Mouse (Mus musculus) cortical plate, adult 2 months (tissue): ENCODE measurements at regions not wholly inside any gene's neighbourhood (a gene's known extent, or its start where the extent isn't known, plus 50 kb on each side); places are given as distances from the start of the nearest gene placed in this dataset.

Source experiments
- H3K27ac ChIP-seq: fragments of 200-500 bp; 2 replicates; pipeline ENCODE4 v1.5.1; 2012; ENCODE audit warnings: low read length, control low read depth, inconsistent platforms; ENCODE audit not compliant: insufficient read depth
- H3K4me1 ChIP-seq: fragments of 200-500 bp; 2 replicates; pipeline ENCODE4 v1.6.1; 2011; ENCODE audit warnings: low read length; ENCODE audit not compliant: control insufficient read depth, insufficient read depth
- H3K4me3 ChIP-seq: fragments of 200-500 bp; 2 replicates; pipeline ENCODE4 v1.5.1; 2011; ENCODE audit warnings: mild to moderate bottlenecking, low read length, control low read depth; ENCODE audit not compliant: insufficient read depth
- CTCF ChIP-seq: fragments of 200-500 bp; IDR thresholded peaks from 2 replicates; pipeline ENCODE4 v1.5.1; 2011; ENCODE audit warnings: mild to moderate bottlenecking, control low read depth, low read length; ENCODE audit not compliant: insufficient read depth; ENCODE audit errors: extremely low read depth
- POLR2A ChIP-seq: fragments of 200-500 bp; IDR thresholded peaks from 2 replicates; pipeline ENCODE4 v1.6.1; 2011; ENCODE audit warnings: mild to moderate bottlenecking, low read length, control low read depth; ENCODE audit not compliant: insufficient read depth; ENCODE audit errors: extremely low read depth

DNA sequence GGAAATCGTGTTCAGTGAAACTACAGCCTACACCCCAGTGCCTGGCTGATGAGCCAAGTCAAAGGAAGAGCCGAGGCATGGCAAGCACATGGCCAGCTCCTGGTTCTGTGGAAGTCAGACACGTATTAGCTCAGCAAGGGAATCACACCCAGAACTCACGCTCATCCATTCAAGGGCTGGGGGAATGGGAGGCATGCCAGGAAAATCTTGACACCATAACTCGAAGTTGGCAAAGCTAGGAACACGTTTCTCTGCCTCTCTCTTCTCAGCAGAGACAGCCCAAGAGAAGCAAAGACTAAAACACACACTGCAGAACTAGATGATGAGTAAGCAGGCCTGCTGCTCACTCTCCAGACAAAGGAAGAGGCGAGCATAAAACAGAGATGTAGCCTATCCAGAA, 53.5 kb upstream of the Ypel5 start:
- Histone ChIP-seq H3K4me3 (no peak overlapping the region), H3K4me1 (peaks cover 4% of the 10 kb centered on the region; the same call in 1 of the 2 replicates), H3K27ac (no peak overlapping the region)
- TF ChIP-seq CTCF (no peak), POLR2A (no peak)

DNA sequence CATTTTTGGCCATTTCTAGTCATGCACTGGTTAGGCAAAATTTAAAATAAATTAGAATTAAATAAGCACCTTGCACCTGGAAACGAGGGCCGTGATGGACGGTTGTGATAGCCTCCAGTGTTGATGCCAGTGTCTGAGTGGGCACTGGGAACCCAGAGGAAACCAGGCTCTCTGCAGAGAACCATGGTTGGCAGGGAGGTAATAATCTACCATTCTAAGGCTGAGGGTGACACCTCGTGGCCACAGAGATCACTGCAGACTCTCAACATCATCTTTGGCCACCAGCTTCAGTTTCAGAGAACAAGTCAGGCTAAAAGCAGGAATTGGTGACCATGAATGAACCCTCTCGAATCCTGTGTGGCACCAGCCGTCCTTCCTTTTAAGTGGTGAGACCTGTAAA, 54.5 kb upstream of the Ypel5 start:
- TF ChIP-seq CTCF (peak; percentile 99), POLR2A (no peak)
- H3K4me3 ChIP-seq, result no peak overlapping the region
- no peak overlapping the region for H3K27ac ChIP-seq
- no peaks in the 10 kb centered on the region for H3K4me1 ChIP-seq

DNA sequence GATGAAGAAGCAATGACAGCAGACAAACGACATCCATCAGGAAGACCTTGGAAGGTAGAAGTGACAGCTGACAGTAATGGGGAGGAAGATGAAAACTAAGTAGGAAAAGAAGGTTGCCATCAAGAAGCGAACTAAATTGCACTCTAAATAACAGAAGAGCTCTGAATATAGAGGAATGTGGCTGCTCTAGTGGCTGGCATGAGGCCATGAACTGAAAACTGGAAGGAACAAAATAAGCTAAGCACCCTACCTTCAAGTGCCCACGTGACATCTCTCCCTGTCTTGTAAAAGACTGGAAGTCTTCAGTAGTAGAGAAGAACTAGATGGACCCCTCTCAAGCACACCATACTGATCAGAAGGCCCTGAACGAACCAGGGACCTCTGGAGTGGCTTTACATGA, 68.0 kb upstream of the Ypel5 start:
- H3K4me3 ChIP-seq, result no peak overlapping the region
- no peak for TF ChIP-seq POLR2A
- no peak for TF ChIP-seq CTCF
- H3K27ac ChIP-seq, result no peak overlapping the region
- no peaks in the 10 kb centered on the region for H3K4me1 ChIP-seq

- no peak for TF ChIP-seq POLR2A
- Histone ChIP-seq H3K4me1 (no peaks in the 10 kb centered on the region), H3K4me3 (no peak overlapping the region), H3K27ac (no peak overlapping the region)
Observed at GRCm38 (mm10) chr17:72760937-72761336, 75.3 kb upstream of the Ypel5 start.

DNA sequence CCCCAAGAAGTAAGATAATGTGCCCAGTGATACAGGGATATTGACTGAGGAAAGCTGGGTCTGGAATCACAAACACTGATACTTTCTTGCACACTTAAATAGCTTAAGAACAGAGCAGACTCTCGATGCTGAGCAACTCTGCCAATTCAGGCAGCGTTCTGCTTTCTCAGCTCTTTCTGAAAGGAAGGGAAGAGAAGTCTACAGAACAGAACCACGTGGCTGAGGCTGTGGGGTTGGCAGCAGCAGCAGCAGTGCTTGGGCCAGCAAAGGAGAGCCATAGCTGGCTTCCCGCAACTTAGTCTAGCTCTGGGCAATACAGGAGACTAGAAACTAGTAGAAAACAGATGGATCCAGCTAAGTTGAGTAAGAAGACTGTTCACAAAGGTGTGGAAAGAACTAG, 89.8 kb upstream of the Ypel5 start:
- Histone ChIP-seq H3K27ac (no peak overlapping the region), H3K4me3 (no peak overlapping the region), H3K4me1 (no peaks in the 10 kb centered on the region)
- TF ChIP-seq CTCF, result no peak
- TF ChIP-seq POLR2A, result no peak

DNA sequence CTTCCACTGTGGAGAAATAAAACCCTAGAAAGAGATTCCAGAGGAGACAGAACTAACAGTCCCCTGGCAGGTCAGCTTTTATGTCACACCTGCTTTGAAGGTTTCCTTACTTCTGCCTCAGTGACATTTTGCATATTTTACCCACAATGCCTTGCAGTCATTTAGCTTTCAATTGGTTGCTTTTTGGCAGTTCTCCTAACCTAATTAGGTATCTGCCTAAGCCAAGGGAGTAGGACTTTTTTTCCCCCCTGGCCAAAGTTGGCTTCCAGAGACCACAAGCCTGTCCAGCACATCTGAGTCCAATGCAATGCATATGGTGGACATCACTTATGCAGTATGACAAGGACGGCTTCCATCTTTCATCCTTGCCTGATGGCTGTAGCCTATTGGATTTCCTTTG, 103.2 kb upstream of the Ypel5 start:
- Histone ChIP-seq H3K4me1 (no peaks in the 10 kb centered on the region), H3K4me3 (no peak overlapping the region), H3K27ac (no peak overlapping the region)
- TF ChIP-seq CTCF (no peak), POLR2A (no peak)

DNA sequence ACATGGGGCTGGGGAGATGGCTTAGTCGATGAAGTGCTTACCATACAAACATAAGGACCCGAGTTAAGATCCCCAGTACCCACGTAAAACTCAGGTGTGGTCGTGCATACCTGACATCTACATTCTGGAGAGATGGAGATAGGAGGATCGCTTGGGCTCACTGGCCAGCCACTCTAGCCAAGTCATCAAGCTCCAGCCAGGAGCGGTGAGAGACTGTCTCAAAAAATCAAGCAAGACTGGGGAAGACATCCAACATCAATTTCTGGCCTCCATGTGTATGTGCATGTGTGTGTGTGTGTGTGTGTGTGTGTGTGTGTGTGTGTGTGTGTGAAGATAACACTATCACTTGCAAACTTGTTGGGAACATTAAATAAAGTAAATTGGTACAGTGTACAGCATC, 104.6 kb upstream of the Ypel5 start:
- Histone ChIP-seq H3K27ac (no peak overlapping the region), H3K4me1 (no peaks in the 10 kb centered on the region), H3K4me3 (no peak overlapping the region)
- TF ChIP-seq CTCF, result no peak
- TF ChIP-seq POLR2A, result no peak

DNA sequence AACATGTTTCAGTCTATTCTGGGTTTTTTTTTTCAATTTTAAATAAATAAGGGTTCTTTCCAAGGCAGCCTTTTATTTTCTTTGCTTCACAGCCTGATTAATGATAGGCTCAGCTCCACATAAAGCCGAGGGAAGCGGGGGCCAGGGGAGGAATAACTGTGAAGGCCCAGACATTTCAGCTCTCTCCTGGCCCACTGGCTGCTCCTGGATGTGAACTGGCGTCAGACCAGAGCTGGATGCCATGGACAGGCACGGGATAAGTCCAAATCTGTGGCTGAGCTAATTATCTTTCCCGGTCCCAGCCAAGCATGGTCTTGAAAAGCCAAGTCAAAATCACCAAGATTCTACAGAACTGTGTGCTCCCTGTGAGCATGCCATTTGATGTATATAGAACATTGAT, 105.1 kb upstream of the Ypel5 start:
- no peak for TF ChIP-seq CTCF
- no peak for TF ChIP-seq POLR2A
- H3K4me1 ChIP-seq, result no peaks in the 10 kb centered on the region
- H3K4me3 ChIP-seq, result no peak overlapping the region
- no peak overlapping the region for H3K27ac ChIP-seq

DNA sequence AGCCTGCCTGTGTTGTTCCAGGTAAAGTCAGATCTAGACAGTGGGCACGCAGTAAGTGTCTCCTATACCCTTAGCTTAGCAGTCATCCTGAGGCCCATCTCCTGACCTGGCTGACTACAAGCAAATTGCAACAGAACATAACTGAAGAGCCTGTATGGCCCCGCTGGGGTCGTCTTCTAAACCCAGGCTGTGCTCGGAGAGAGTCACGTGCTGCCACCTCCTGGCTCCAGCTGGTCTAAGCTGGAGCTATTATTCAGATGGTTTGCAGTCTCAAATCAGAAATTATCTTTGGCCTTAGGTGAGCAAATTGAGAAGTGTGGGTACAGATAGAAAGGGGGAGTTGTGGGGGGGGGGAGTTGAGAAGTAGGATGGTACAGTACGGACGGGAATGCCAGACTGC, 115.5 kb upstream of the Ypel5 start:
- no peak for TF ChIP-seq POLR2A
- 0 out of 2 replicates have a peak, but pooled peaks have one; percentile 12 for TF ChIP-seq CTCF
- no peak overlapping the region for H3K27ac ChIP-seq
- H3K4me3 ChIP-seq, result no peak overlapping the region
- no peaks in the 10 kb centered on the region for H3K4me1 ChIP-seq

GRCm38 (mm10) chr17:72719618-72720017, 115.2 kb upstream of the Alk start:
- Histone ChIP-seq H3K27ac (no peak overlapping the region), H3K4me3 (no peak overlapping the region), H3K4me1 (no peaks in the 10 kb centered on the region)
- no peak for TF ChIP-seq CTCF
- no peak for TF ChIP-seq POLR2A

DNA sequence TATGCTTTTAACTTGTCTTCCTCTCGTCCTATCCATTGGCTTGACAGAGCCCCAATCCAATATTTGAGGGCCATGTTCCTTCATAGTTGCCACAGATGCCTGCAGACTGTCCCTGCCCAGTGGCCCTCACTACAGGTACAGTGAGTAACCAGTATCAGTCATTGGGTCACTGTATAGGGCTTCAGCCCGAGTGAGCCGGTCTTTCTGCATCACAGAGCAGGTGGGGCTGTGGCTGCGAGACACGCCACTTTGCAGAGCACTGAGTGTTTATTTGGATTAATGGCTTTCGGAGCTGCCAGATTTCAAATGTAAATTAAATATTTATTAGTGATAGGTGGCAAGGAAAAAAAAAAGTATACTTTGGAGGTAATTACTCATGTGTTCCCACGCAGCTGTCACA, 87.2 kb upstream of the Alk start:
- no peak overlapping the region for H3K4me3 ChIP-seq
- TF ChIP-seq POLR2A (no peak), CTCF (no peak)
- no peaks in the 10 kb centered on the region for H3K4me1 ChIP-seq

More for the DNA sequence above, 87.2 kb upstream of the Alk start:
- H3K27ac ChIP-seq, result no peak overlapping the region
